Mouse (Mus musculus) midbrain, embryonic 14.5 days (tissue): ENCODE measurements around the gene Large2. TPM values are rescaled to one million over a fixed set of nuclear protein-coding genes. Genes with fewer than 3 reads are reported as not detected.

ENCODE experiments used
- microRNA-seq: library from miRNA; unstranded; fragments of <30 nt; microRNA quantifications from one replicate; pipeline ENCODE4, GENCODE M21; 2016
- polyA plus RNA-seq: library from polyadenylated mRNA; unstranded; fragments of >200 nt; fragmentation: Nextera tagmentation; extraction: Ambion mirVana; gene quantifications from 2 replicates; pipeline ENCODE4 v1.2.1, GENCODE M21; 2014

Large2 gene
- polyA plus RNA-seq, 1 experiment from 2014 or later: 1.6 TPM

Small RNAs within 50 kb of the gene (microRNA-seq; reads per million reads assigned to microRNA genes)
- 2.5 reads per million, percentile 17 among the genes with 10 or more reads in this experiment for gene Mir7000

Other genes with a start within 250 kb of the Large2 start
- gene Pex16, start 193 bp downstream of the Large2 start, polyA plus RNA-seq: 35.4 and 41.6 TPM in 2 replicates
- gene 1700029I15Rik, start 7.7 kb upstream of the Large2 start, polyA plus RNA-seq: 3.9 and 5.6 TPM in 2 replicates
- 62.4 and 117 TPM in 2 replicates for gene Mapk8ip1, start 26.4 kb upstream of the Large2 start, polyA plus RNA-seq
- gene Cry2, start 59.2 kb upstream of the Large2 start, polyA plus RNA-seq: 33.3 and 33.9 TPM in 2 replicates
- 8.6 and 11.9 TPM in 2 replicates for gene Slc35c1, start 85.7 kb upstream of the Large2 start, polyA plus RNA-seq
- gene Chst1, start 224.8 kb upstream of the Large2 start, polyA plus RNA-seq: 25.2 and 26.1 TPM in 2 replicates